Mouse (Mus musculus) lung, postnatal 0 days (tissue): ENCODE data around the gene Gm7879. TPM values are rescaled to one million over a fixed set of nuclear protein-coding genes. Genes with fewer than 3 reads are reported as not detected.

Experiments used
- ATAC-seq: fragments of 200-750 bp; cut with Nextera tagmentation; 2 replicates; pipeline ENCODE4 v1.8.0; 2017; ENCODE audit warnings: moderate library complexity
- DNase-seq: peaks from one replicate; pipeline ENCODE4 v3.0.0-alpha.2; 2016; ENCODE audit warnings: low spot score
- H3K27ac ChIP-seq: fragments of 300-500 bp; sonication (generic); 2 replicates; pipeline ENCODE4 v1.5.1; 2014; ENCODE audit warnings: antibody characterized with exemption, mild to moderate bottlenecking, low read length, mixed read lengths
- H3K27me3 ChIP-seq: fragments of 300-500 bp; sonication (generic); replicated peaks from 2 replicates; pipeline ENCODE4 v1.6.1; 2014; ENCODE audit warnings: low read length, mixed read lengths; ENCODE audit not compliant: insufficient read depth
- H3K36me3 ChIP-seq: fragments of 300-500 bp; sonication (generic); 2 replicates; pipeline ENCODE4 v1.6.1; 2014; ENCODE audit warnings: low read length, mixed read lengths; ENCODE audit not compliant: insufficient read depth
- H3K4me1 ChIP-seq: fragments of 300-500 bp; sonication (generic); 2 replicates; pipeline ENCODE4 v1.6.1; 2014; ENCODE audit warnings: antibody characterized with exemption, low read depth, low read length, mixed read lengths; ENCODE audit not compliant: insufficient read depth
- H3K4me2 ChIP-seq: fragments of 300-500 bp; sonication (generic); replicated peaks from 2 replicates; pipeline ENCODE4 v1.6.1; 2014; ENCODE audit warnings: low read depth, mild to moderate bottlenecking, low read length, moderate library complexity, mixed read lengths
- H3K4me3 ChIP-seq: fragments of 300-500 bp; sonication (generic); 2 replicates; pipeline ENCODE4 v1.5.1; 2014; ENCODE audit warnings: low read depth, low read length
- H3K9ac ChIP-seq: fragments of 300-500 bp; sonication (generic); replicated peaks from 2 replicates; pipeline ENCODE4 v1.6.1; 2014; ENCODE audit warnings: low read depth, mild to moderate bottlenecking
- H3K9me3 ChIP-seq: fragments of 300-500 bp; sonication (generic); 2 replicates; pipeline ENCODE4 v1.6.1; 2016; ENCODE audit warnings: low read length, mixed read lengths
- CTCF ChIP-seq: IDR thresholded peaks from 2 replicates; pipeline ENCODE4 v1.5.1; 2016; ENCODE audit warnings: antibody characterized with exemption, mild to moderate bottlenecking
- EP300 ChIP-seq: IDR thresholded peaks from 2 replicates; pipeline ENCODE4 v1.6.1; 2016; ENCODE audit warnings: antibody characterized with exemption, mild to moderate bottlenecking, control low read depth
- WGBS: fragments of 180-500 bp; shearing (Covaris S2); extraction: QIAGEN DNeasy Blood & Tissue Kit; methylation state at CpG from one replicate; pipeline ENCODE4 v1.1.7; 2014; 5-methylcytosine and 5-hydroxymethylcytosine counted together
- polyA plus RNA-seq: library from polyadenylated mRNA; unstranded; fragments of >200 nt; fragmentation: Nextera tagmentation; extraction: Ambion mirVana; gene quantifications from 2 replicates; pipeline ENCODE4 v1.2.1, GENCODE M21; 2015

Gene Gm7879
- polyA plus RNA-seq, 1 experiment from 2014 or later: not detected

- no peaks in the 10 kb centered on the region for H3K9me3 ChIP-seq
- no peaks in the 10 kb centered on the region for H3K27me3 ChIP-seq
- no peaks in the 10 kb centered on the region for H3K36me3 ChIP-seq
- ATAC-seq: no peak
- H3K4me3 ChIP-seq: no peak overlapping the region
- no peak overlapping the region for H3K27ac ChIP-seq
- 70% methylated on average over 3 of the region's 3 CpGs for WGBS
- TF ChIP-seq CTCF (no peak), EP300 (no peak)
- no peak for DNase-seq
- no peak overlapping the region for H3K9ac ChIP-seq
- H3K4me1 ChIP-seq: no peaks in the 10 kb centered on the region
- no peak overlapping the region for H3K4me2 ChIP-seq
Observed at GRCm38 (mm10) chr5:43904685-43905084, 8.3 kb upstream of the Gm7879 start.

- Histone ChIP-seq H3K36me3 (no peaks in the 10 kb centered on the region), H3K27me3 (no peaks in the 10 kb centered on the region), H3K4me3 (no peak overlapping the region), H3K4me2 (no peak overlapping the region), H3K9ac (no peak overlapping the region), H3K27ac (no peak overlapping the region), H3K4me1 (no peaks in the 10 kb centered on the region), H3K9me3 (no peaks in the 10 kb centered on the region)
- whole genome bisulfite sequencing: 37% methylated on average over 9 of the region's 9 CpGs
- ATAC-seq: peak; percentile 30; the same call in 1 of the 2 replicates
- no peak for TF ChIP-seq CTCF
- no peak for TF ChIP-seq EP300
- DNase-seq: peak; percentile 18
Observed at GRCm38 (mm10) chr5:43909213-43909612, 3.7 kb upstream of the Gm7879 start.

GRCm38 (mm10) chr5:43910006-43910405 lies 2.9 kb upstream of the Gm7879 start:
- WGBS: 85% methylated on average over 6 of the region's 6 CpGs
- Histone ChIP-seq H3K4me3 (no peak overlapping the region), H3K27me3 (no peaks in the 10 kb centered on the region), H3K36me3 (no peaks in the 10 kb centered on the region), H3K9ac (no peak overlapping the region), H3K4me2 (no peak overlapping the region), H3K4me1 (no peaks in the 10 kb centered on the region), H3K27ac (no peak overlapping the region), H3K9me3 (no peaks in the 10 kb centered on the region)
- TF ChIP-seq CTCF: no peak
- TF ChIP-seq EP300: no peak
- no peak for DNase-seq
- ATAC-seq: no peak

GRCm38 (mm10) chr5:43915261-43915886 lies 2.4 kb downstream of the Gm7879 start:
- no peak for ATAC-seq
- Histone ChIP-seq H3K9me3 (no peaks in the 10 kb centered on the region), H3K4me3 (no peak overlapping the region), H3K27me3 (no peaks in the 10 kb centered on the region), H3K4me1 (no peaks in the 10 kb centered on the region), H3K4me2 (no peak overlapping the region), H3K27ac (no peak overlapping the region), H3K9ac (no peak overlapping the region), H3K36me3 (no peaks in the 10 kb centered on the region)
- TF ChIP-seq EP300: no peak
- no peak for TF ChIP-seq CTCF
- no peak for DNase-seq
- WGBS: 85% methylated on average over 4 of the region's 4 CpGs

- H3K36me3 ChIP-seq: no peaks in the 10 kb centered on the region
- no peak overlapping the region for H3K27ac ChIP-seq
- H3K4me1 ChIP-seq: no peaks in the 10 kb centered on the region
- 92% methylated on average over 11 of the region's 11 CpGs for WGBS
- no peaks in the 10 kb centered on the region for H3K9me3 ChIP-seq
- H3K9ac ChIP-seq: no peak overlapping the region
- H3K27me3 ChIP-seq: no peaks in the 10 kb centered on the region
- DNase-seq (no peak), ATAC-seq (no peak)
- H3K4me3 ChIP-seq: no peak overlapping the region
- no peak overlapping the region for H3K4me2 ChIP-seq
- TF ChIP-seq EP300 (no peak), CTCF (no peak)
Observed at GRCm38 (mm10) chr5:43921877-43922276, 8.9 kb downstream of the Gm7879 start.

GRCm38 (mm10) chr5:43923933-43924332 lies 11.0 kb downstream of the Gm7879 start:
- H3K4me3 ChIP-seq: no peak overlapping the region
- ATAC-seq (peak; percentile 57), DNase-seq (peak; percentile 64)
- no peaks in the 10 kb centered on the region for H3K9me3 ChIP-seq
- H3K4me1 ChIP-seq: no peaks in the 10 kb centered on the region
- H3K4me2 ChIP-seq: no peak overlapping the region
- no peak overlapping the region for H3K27ac ChIP-seq
- H3K9ac ChIP-seq: no peak overlapping the region
- WGBS: 18% methylated on average over 4 of the region's 4 CpGs
- TF ChIP-seq EP300 (no peak), CTCF (peak; percentile 89)
- H3K27me3 ChIP-seq: no peaks in the 10 kb centered on the region
- no peaks in the 10 kb centered on the region for H3K36me3 ChIP-seq

- no peak for TF ChIP-seq EP300
- TF ChIP-seq CTCF: no peak
- H3K36me3 ChIP-seq: no peaks in the 10 kb centered on the region
Observed at GRCm38 (mm10) chr5:43927729-43928128, 14.8 kb downstream of the Gm7879 start.

More at GRCm38 (mm10) chr5:43927729-43928128, 14.8 kb downstream of the Gm7879 start:
- ATAC-seq (no peak), DNase-seq (no peak)
- no peaks in the 10 kb centered on the region for H3K4me1 ChIP-seq
- no peak overlapping the region for H3K27ac ChIP-seq
- no peak overlapping the region for H3K9ac ChIP-seq
- H3K4me3 ChIP-seq: no peak overlapping the region
- H3K4me2 ChIP-seq: no peak overlapping the region
- no peaks in the 10 kb centered on the region for H3K27me3 ChIP-seq
- no peaks in the 10 kb centered on the region for H3K9me3 ChIP-seq
